Mouse (Mus musculus) fibroblast of lung, adult 2 months (primary cell): ENCODE data around the gene Psmb8.

Source experiments
- DNase-seq: peaks from one replicate; pipeline ENCODE4 v3.0.0-alpha.2; 2011; ENCODE audit warnings: low read depth

Psmb8 gene

GRCm38 (mm10) chr17:34196941-34197894 lies at the start of gene Psmb8:
Gene Psmb8, plus strand, starts transcription at chr17:34197721.
- DNase-seq = peak; percentile 76

GRCm38 (mm10) chr17:34152923-34153322 lies 44.6 kb upstream of the Psmb8 start, which contains the start of gene H2-DMb1:
Gene H2-DMb1, plus strand, starts transcription at chr17:34153072.
- DNase-seq = peak; percentile 92

- DNase-seq = no peak
These were observed 42.0 kb upstream of the Psmb8 start for GRCm38 (mm10) chr17:34155534-34155933.

GRCm38 (mm10) chr17:34164202-34164895 lies 33.2 kb upstream of the Psmb8 start:
- DNase-seq = no peak

GRCm38 (mm10) chr17:34165033-34165730 lies 32.3 kb upstream of the Psmb8 start:
- DNase-seq = no peak

GRCm38 (mm10) chr17:34169279-34169678 lies 28.2 kb upstream of the Psmb8 start:
- peak; percentile 19 for DNase-seq

GRCm38 (mm10) chr17:34170487-34170876 lies 27.0 kb upstream of the Psmb8 start:
- DNase-seq = no peak

GRCm38 (mm10) chr17:34170877-34171498 lies 26.5 kb upstream of the Psmb8 start:
- DNase-seq = peak; percentile 47

GRCm38 (mm10) chr17:34172528-34172927 lies 25.0 kb upstream of the Psmb8 start:
- DNase-seq = no peak

GRCm38 (mm10) chr17:34174075-34174474 lies 23.4 kb upstream of the Psmb8 start:
- no peak for DNase-seq

- no peak for DNase-seq
These were observed 20.3 kb upstream of the Psmb8 start for GRCm38 (mm10) chr17:34177179-34177578.

- DNase-seq = no peak
These were observed 18.5 kb upstream of the Psmb8 start for GRCm38 (mm10) chr17:34179019-34179418.

GRCm38 (mm10) chr17:34179913-34180859 lies 17.3 kb upstream of the Psmb8 start:
- no peak for DNase-seq

GRCm38 (mm10) chr17:34183564-34184219 lies 13.8 kb upstream of the Psmb8 start:
- no peak for DNase-seq

GRCm38 (mm10) chr17:34185526-34185925 lies 12.0 kb upstream of the Psmb8 start:
- DNase-seq = no peak

GRCm38 (mm10) chr17:34186885-34187260 lies 10.6 kb upstream of the Psmb8 start:
- DNase-seq = no peak

GRCm38 (mm10) chr17:34187261-34187916 lies 10.1 kb upstream of the Psmb8 start, which contains the start of the genes Tap1 and Psmb9:
Gene Tap1, plus strand, starts transcription at chr17:34187553.
Gene Psmb9, minus strand, starts transcription at chr17:34187764.
- DNase-seq = peak; percentile 94

- DNase-seq = no peak
These were observed 9.5 kb upstream of the Psmb8 start for GRCm38 (mm10) chr17:34188010-34188409.

- no peak for DNase-seq
These were observed 8.5 kb upstream of the Psmb8 start for GRCm38 (mm10) chr17:34188986-34189385.

GRCm38 (mm10) chr17:34192852-34193251 lies 4.7 kb upstream of the Psmb8 start:
- DNase-seq = no peak
